Mouse (Mus musculus) midbrain, embryonic 13.5 days (tissue): ENCODE results near the gene Ssbp2. TPM values are rescaled to one million over a fixed set of nuclear protein-coding genes. Genes with fewer than 3 reads are reported as not detected.
A peak's percentile ranks its signal among the peaks of the same experiment; 100 is the strongest.

Experiments
- ATAC-seq: fragments of 200-750 bp; cut with Nextera tagmentation; 2 replicates; pipeline ENCODE4 v1.8.0; 2017; ENCODE audit warnings: mild to moderate bottlenecking, moderate TSS enrichment, moderate library complexity
- H3K27ac ChIP-seq: fragments of 300-500 bp; sonication (generic); 2 replicates; pipeline ENCODE4 v1.5.1; 2015; ENCODE audit warnings: inconsistent platforms, mild to moderate bottlenecking, moderate library complexity
- H3K27me3 ChIP-seq: fragments of 300-500 bp; sonication (generic); 2 replicates; pipeline ENCODE4 v1.6.1; 2015; ENCODE audit warnings: mild to moderate bottlenecking, inconsistent platforms
- H3K36me3 ChIP-seq: fragments of 300-500 bp; sonication (generic); 2 replicates; pipeline ENCODE4 v1.6.1; 2015; ENCODE audit warnings: mild to moderate bottlenecking, inconsistent platforms
- H3K4me1 ChIP-seq: fragments of 300-500 bp; sonication (generic); replicated peaks from 2 replicates; pipeline ENCODE4 v1.6.1; 2015; ENCODE audit warnings: inconsistent platforms
- H3K4me2 ChIP-seq: fragments of 300-500 bp; sonication (generic); replicated peaks from 2 replicates; pipeline ENCODE4 v1.6.1; 2015; ENCODE audit warnings: moderate library complexity, mild to moderate bottlenecking, inconsistent platforms
- H3K4me3 ChIP-seq: fragments of 300-500 bp; sonication (generic); replicated peaks from 2 replicates; pipeline ENCODE4 v1.5.1; 2015; ENCODE audit warnings: mild to moderate bottlenecking, inconsistent platforms
- H3K9ac ChIP-seq: fragments of 300-500 bp; sonication (generic); replicated peaks from 2 replicates; pipeline ENCODE4 v1.6.1; 2015; ENCODE audit warnings: mild to moderate bottlenecking, inconsistent platforms
- H3K9me3 ChIP-seq: fragments of 300-500 bp; sonication (generic); 2 replicates; pipeline ENCODE4 v1.6.1; 2016; ENCODE audit warnings: mild to moderate bottlenecking, inconsistent platforms
- WGBS: fragments of 180-500 bp; shearing (Covaris S2); methylation state at CpG from one replicate; pipeline ENCODE4 v1.1.7; 2015; 5-methylcytosine and 5-hydroxymethylcytosine counted together
- polyA plus RNA-seq: library from polyadenylated mRNA; unstranded; fragments of >200 nt; fragmentation: Nextera tagmentation; extraction: Ambion mirVana; gene quantifications from 2 replicates; pipeline ENCODE4 v1.2.1, GENCODE M21; 2015

Ssbp2 gene
- 225 and 231 TPM in 2 replicates for polyA plus RNA-seq

GRCm38 (mm10) chr13:91459896-91460620, at the start of gene Ssbp2:
Ssbp2 (plus strand) TSS chr13:91460283.
- no peaks in the 10 kb centered on the region for H3K27me3 ChIP-seq
- peak within 1 kb of the TSS; percentile 96 for H3K27ac ChIP-seq
- peak within 1 kb of the TSS; percentile 92 for H3K9ac ChIP-seq
- peak within 1 kb of the TSS; percentile 87 for H3K4me2 ChIP-seq
- WGBS: 6% methylated on average over 27 of the region's 29 CpGs
- no peaks in the 10 kb centered on the region for H3K9me3 ChIP-seq
- H3K36me3 ChIP-seq: no peaks in the 10 kb centered on the region
- peak; percentile 35; the same call in 1 of the 2 replicates for ATAC-seq
- peaks cover 34% of the 10 kb centered on the region for H3K4me1 ChIP-seq
- H3K4me3 ChIP-seq: peak within 1 kb of the TSS; percentile 98

DNA sequence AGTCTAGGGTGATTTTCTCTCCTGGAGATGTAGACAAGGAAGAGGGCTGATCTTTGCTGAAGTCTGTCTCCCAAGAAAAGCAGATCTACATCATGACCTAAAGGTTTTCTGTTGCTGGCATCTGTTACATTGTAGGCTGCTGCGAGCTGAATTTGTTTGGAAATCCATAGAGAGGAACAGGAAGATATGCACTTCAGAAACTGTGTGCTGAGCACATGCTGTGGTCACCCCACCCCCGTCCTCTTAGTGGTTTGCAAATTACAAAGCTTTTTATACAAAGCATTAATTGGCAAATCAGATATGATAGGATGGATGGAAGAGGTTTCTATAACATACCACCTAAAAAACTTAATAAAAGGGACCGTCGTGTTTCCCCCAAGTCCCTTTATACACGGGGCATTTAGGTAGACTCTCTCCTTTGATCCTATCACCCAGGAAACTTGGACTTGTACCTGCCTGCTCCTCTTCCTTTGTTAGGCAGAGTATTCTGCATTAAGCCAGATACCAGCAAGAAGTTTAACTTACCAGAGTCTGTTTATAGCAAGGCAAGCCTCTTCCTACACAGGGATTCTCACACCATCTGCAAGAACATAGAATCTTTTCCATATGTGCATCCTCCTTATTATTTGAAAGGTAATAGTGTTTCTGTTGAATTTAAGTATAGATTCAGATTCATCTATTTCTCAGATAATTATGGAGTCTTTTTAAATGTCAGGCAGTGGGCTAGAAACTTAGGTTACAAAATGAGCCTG, 46.2 kb upstream of the Ssbp2 start:
- H3K36me3 ChIP-seq: no peaks in the 10 kb centered on the region
- no peak overlapping the region for H3K27ac ChIP-seq
- WGBS: 85% methylated on average over 5 of the region's 5 CpGs
- ATAC-seq: no peak
- H3K9ac ChIP-seq: no peak overlapping the region
- no peak overlapping the region for H3K4me3 ChIP-seq
- no peaks in the 10 kb centered on the region for H3K27me3 ChIP-seq
- H3K4me1 ChIP-seq: no peaks in the 10 kb centered on the region
- no peak overlapping the region for H3K4me2 ChIP-seq
- H3K9me3 ChIP-seq: no peaks in the 10 kb centered on the region

DNA sequence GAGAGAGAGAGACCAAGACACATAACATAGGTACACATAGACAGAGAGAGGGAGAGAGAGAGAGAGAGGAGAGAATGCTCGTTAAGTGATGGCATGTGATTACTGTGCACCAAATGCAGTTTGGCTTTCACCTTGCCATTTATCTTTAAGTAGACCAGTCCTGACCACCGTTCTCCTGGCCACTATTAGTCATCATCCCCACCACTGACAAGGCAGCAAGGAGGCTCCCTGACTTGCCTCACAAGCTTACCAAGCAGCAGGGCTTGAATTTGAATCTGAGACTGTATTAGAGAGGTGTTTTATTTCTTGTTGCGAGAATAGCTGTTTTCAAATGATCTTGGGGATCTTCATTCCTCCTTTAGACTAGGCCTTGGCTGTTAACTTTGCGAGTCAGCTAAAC, 44.2 kb upstream of the Ssbp2 start:
- Histone ChIP-seq H3K36me3 (no peaks in the 10 kb centered on the region), H3K27me3 (no peaks in the 10 kb centered on the region), H3K9ac (no peak overlapping the region), H3K27ac (no peak overlapping the region), H3K4me1 (no peaks in the 10 kb centered on the region), H3K9me3 (no peaks in the 10 kb centered on the region), H3K4me2 (no peak overlapping the region), H3K4me3 (no peak overlapping the region)
- ATAC-seq: no peak
- 75% methylated on average over 4 of the region's 4 CpGs for WGBS

DNA sequence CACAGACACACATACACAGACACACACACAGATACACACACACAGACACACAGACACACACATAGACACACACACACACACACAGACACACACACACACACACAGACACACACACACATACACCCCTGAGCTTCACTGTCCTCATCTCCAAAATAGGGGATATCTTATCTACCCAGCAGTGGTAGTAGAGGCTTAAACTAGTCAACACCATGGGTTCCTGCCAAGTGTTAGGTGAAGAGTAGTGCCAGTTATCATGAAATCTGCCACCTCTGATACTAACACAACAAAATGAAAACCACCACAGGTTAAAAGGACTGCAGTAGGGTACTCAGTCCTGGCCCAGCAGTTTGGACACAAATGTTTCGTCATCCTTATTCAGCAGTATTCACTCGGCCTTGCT, 43.4 kb upstream of the Ssbp2 start:
- Histone ChIP-seq H3K27me3 (no peaks in the 10 kb centered on the region), H3K9me3 (no peaks in the 10 kb centered on the region), H3K36me3 (no peaks in the 10 kb centered on the region), H3K4me2 (no peak overlapping the region), H3K9ac (no peak overlapping the region), H3K4me3 (no peak overlapping the region), H3K27ac (no peak overlapping the region), H3K4me1 (peaks cover 8% of the 10 kb centered on the region)
- no peak for ATAC-seq
- 87% methylated on average over 2 of the region's 2 CpGs for WGBS

GRCm38 (mm10) chr13:91421387-91421949, 38.6 kb upstream of the Ssbp2 start:
- no peaks in the 10 kb centered on the region for H3K27me3 ChIP-seq
- 28% methylated on average over 9 of the region's 9 CpGs for WGBS
- H3K4me1 ChIP-seq: peaks cover 19% of the 10 kb centered on the region
- H3K4me2 ChIP-seq: peak overlapping the region; percentile 27
- H3K4me3 ChIP-seq: no peak overlapping the region
- H3K27ac ChIP-seq: 0 out of 2 replicates have a peak overlapping the region, but pooled peaks have one; percentile 54
- no peaks in the 10 kb centered on the region for H3K36me3 ChIP-seq
- H3K9me3 ChIP-seq: no peaks in the 10 kb centered on the region
- peak; percentile 48; the same call in 1 of the 2 replicates for ATAC-seq
- H3K9ac ChIP-seq: no peak overlapping the region

DNA sequence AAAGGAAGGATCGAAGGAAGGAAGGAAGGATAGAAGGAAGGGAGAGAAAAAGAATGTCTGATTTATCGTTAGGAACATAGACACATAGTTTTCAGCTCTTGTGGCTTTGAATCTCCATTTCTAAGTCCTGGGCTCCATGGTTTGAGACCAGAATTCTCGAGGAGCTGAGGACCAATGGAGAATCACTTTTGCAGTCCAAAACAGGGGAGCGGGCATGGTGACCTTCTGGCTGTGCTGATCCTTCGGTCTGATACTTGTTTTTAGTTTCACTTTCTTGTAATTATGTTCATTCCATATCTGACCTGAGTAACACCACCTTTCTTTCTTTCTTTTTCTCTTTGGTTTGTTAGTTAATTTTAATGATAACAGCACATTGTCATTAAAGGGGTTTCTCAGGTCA, 29.2 kb upstream of the Ssbp2 start:
- H3K9me3 ChIP-seq: no peaks in the 10 kb centered on the region
- 69% methylated on average over 5 of the region's 5 CpGs for WGBS
- no peaks in the 10 kb centered on the region for H3K36me3 ChIP-seq
- no peak for ATAC-seq
- no peak overlapping the region for H3K4me3 ChIP-seq
- H3K9ac ChIP-seq: no peak overlapping the region
- no peak overlapping the region for H3K27ac ChIP-seq
- no peak overlapping the region for H3K4me2 ChIP-seq
- H3K27me3 ChIP-seq: no peaks in the 10 kb centered on the region
- H3K4me1 ChIP-seq: peaks cover 18% of the 10 kb centered on the region

DNA sequence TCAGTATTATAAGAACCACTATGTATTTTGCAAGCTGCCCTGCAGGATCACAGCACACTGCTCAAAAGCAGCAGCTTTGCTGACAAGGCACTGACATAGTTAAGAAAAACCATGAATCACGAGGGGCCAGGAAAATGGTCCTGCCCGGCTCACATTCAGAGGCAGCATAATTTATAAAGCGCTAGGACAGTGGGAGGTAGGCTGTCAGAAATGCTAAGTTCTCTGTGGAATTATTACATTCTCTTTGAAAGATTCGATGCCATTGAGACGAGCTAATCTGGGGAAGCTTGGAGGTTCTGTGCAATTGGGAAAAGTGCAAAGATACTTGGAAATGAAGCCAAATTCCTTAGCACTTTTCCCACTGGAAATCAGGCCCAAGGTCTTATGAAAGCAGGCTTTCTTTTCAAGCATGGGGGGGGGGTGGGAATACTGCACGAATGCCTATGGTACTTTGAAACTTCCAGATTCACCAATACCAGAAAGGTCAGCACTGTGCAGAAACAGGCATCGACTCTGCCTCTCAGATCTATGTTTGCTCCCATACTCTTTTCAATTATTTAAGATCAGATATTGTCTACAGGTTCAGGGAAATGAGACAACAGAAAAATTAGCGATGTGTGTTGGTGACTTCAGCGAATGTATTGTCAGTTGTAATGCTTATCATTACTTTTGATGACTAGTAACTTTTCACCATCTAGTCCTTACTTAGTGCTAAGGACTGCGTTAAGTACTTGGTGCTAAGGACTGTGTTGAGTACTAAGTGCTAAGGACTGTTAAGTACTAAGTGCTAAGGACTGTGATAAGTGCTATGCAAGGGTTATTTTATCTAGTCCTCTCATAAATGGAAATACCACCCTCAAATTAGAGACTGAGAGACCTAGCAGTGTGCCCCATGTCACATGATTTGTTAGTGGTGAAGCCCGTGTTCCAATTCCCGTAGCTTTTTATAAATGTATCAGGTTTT, 28.4 kb upstream of the Ssbp2 start:
- ATAC-seq: peak; percentile 67
- H3K36me3 ChIP-seq: no peaks in the 10 kb centered on the region
- H3K4me2 ChIP-seq: no peak overlapping the region
- H3K27me3 ChIP-seq: no peaks in the 10 kb centered on the region
- H3K9me3 ChIP-seq: no peaks in the 10 kb centered on the region
- no peak overlapping the region for H3K9ac ChIP-seq
- 0 out of 2 replicates have a peak overlapping the region, but pooled peaks have one; percentile 53 for H3K27ac ChIP-seq
- 53% methylated on average over 12 of the region's 12 CpGs for WGBS
- H3K4me1 ChIP-seq: peaks cover 15% of the 10 kb centered on the region
- H3K4me3 ChIP-seq: no peak overlapping the region

DNA sequence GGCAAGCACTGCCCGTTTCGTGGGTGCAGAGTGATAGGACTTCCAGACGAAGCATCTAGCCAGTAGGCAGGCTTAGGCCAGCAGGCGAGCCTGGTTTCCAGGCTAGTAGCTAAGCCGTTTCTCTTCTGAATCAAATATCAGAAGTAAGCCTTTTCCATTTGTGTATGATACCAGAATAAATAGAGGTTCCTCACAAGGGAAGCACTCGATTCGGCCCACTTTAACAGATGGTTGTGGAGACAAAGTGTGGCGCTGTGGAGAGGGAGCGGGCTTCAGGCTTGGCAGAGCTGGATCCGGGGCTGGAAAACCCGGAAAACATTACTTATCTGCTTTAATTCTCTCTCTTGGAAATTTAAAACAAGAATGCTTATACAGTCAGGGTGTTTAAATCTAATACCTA, 27.1 kb upstream of the Ssbp2 start:
- no peaks in the 10 kb centered on the region for H3K36me3 ChIP-seq
- no peaks in the 10 kb centered on the region for H3K27me3 ChIP-seq
- peaks cover 15% of the 10 kb centered on the region for H3K4me1 ChIP-seq
- no peak for ATAC-seq
- WGBS: 82% methylated on average over 11 of the region's 11 CpGs
- H3K4me2 ChIP-seq: no peak overlapping the region
- H3K27ac ChIP-seq: 0 out of 2 replicates have a peak overlapping the region, but pooled peaks have one; percentile 21
- no peak overlapping the region for H3K4me3 ChIP-seq
- no peak overlapping the region for H3K9ac ChIP-seq
- H3K9me3 ChIP-seq: no peaks in the 10 kb centered on the region

DNA sequence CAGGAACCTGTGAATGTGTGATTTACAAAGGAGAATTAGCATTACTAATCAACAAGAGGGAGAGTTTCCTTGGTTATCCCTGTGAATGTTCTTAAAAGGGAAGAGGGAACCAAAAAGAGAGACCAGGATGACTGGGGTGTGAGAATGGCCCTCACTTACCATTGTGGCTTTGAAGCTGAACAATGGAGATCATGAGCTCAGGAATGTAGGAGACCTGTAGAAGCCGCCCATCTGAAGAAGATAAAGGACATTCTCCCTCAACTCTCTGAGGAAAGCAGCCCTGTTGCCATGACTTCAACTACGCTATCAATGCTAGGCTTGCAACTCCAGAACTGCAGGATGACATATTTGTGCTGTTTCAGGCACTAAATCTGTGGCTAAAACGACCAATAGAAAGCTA, 22.2 kb upstream of the Ssbp2 start:
- 63% methylated on average over 3 of the region's 3 CpGs for WGBS
- no peaks in the 10 kb centered on the region for H3K36me3 ChIP-seq
- H3K9me3 ChIP-seq: no peaks in the 10 kb centered on the region
- no peaks in the 10 kb centered on the region for H3K27me3 ChIP-seq
- no peak overlapping the region for H3K9ac ChIP-seq
- H3K4me3 ChIP-seq: no peak overlapping the region
- H3K4me2 ChIP-seq: no peak overlapping the region
- H3K27ac ChIP-seq: no peak overlapping the region
- no peaks in the 10 kb centered on the region for H3K4me1 ChIP-seq
- no peak for ATAC-seq

GRCm38 (mm10) chr13:91441476-91441875, 18.6 kb upstream of the Ssbp2 start:
- no peaks in the 10 kb centered on the region for H3K36me3 ChIP-seq

GRCm38 (mm10) chr13:91446728-91447127, 13.4 kb upstream of the Ssbp2 start:
- Histone ChIP-seq H3K36me3 (no peaks in the 10 kb centered on the region), H3K9me3 (no peaks in the 10 kb centered on the region), H3K27ac (no peak overlapping the region), H3K4me2 (no peak overlapping the region), H3K4me1 (no peaks in the 10 kb centered on the region), H3K27me3 (no peaks in the 10 kb centered on the region), H3K4me3 (no peak overlapping the region), H3K9ac (no peak overlapping the region)
- 88% methylated on average over 2 of the region's 2 CpGs for WGBS
- no peak for ATAC-seq

More at GRCm38 (mm10) chr13:91441476-91441875, 18.6 kb upstream of the Ssbp2 start:
- no peak overlapping the region for H3K4me3 ChIP-seq
- H3K27ac ChIP-seq: no peak overlapping the region
- ATAC-seq: no peak
- no peak overlapping the region for H3K9ac ChIP-seq
- H3K9me3 ChIP-seq: no peaks in the 10 kb centered on the region
- no peaks in the 10 kb centered on the region for H3K4me1 ChIP-seq
- no peak overlapping the region for H3K4me2 ChIP-seq
- no peaks in the 10 kb centered on the region for H3K27me3 ChIP-seq
- 96% methylated on average over 5 of the region's 5 CpGs for WGBS
